Mouse (Mus musculus) T-cell, adult 2 months (primary cell): ENCODE measurements around the gene Ccl20.

Experiments
- DNase-seq: peaks from one replicate; pipeline ENCODE4 v3.0.0; 2022; ENCODE audit warnings: low spot score

The Ccl20 gene

DNA sequence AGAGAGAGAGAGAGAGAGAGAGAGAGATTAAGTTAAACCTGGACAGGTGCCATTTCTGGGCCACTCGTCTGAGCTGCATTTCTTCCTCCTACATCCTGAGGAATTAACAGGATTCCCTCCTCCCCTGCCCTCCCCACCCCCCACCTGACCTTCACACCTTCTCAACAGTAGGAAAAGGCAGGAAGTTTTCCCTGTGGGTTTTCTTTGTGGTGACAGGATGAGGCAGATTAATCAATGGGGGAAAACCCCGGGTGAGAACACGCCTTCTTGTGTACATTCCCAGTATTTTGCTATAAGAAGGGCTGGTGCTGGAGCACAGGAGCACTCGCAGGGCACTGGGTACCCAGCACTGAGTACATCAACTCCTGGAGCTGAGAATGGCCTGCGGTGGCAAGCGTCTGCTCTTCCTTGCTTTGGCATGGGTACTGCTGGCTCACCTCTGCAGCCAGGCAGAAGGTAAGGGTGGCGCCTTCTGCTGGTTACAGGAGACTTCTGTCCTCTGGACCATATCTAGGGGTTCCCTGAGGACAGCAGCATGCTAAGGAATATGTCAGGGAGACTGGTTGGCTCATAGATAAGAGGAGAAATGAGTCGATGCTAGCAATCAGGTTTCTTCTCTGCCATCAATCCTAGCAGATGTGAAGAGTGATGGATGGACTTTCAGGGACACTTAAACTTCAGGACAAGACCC lies at the start of gene Ccl20:
TSS of gene Ccl20 (plus strand) at position 320 of the 691 bp plus-strand sequence.
- no peak for DNase-seq

DNA sequence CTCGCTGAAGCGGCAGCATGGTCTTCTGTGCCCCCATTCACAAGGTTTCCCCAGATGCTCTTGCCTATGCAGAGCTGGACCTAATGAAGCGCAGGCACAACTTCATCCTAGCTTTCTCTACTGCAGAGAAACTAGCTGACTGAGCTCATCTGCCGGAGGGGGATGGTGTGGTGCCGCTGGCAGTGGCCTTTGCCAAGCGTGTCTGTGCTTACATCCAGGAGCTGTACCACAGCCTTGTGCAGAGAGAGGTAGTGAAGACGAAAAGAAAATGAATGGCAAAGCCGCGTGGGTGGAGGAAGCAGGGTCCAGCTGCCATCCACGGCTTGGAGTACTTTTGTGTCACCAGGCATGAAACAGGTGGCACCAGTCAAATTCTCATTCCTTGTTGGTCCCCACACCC lies 49.4 kb upstream of the Ccl20 start:
- no peak for DNase-seq

DNA sequence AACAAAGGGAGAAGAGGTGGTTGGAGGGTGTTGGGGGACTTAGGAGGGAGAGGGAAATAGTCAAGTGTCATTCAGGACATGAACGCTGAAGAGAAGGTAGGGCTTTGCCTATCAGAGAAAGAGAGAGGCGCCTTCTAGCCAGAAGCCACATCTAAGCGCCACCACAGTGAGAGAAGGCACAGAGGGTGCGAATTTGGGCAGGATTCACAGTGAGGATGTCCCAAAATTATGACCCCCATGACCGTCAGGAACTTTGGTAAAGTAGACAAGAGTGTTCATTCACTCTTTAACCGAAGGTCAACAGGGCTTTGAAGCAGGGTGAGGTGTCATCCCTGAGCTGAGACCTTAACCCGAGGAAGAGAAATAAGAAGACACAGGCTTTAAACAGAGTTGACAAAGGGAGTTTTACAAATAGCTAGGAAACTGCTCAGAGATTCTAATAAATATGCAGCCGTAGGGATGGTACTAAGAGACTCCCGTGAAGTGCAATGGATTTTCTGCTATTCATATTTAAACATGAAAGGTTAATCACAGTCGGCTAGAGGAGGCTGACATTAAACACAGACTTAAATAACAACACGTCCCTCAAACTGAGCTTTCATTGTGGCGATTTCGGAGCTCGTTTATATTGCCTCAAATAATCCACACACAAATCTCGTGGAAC lies 40.9 kb upstream of the Ccl20 start:
- no peak for DNase-seq

DNA sequence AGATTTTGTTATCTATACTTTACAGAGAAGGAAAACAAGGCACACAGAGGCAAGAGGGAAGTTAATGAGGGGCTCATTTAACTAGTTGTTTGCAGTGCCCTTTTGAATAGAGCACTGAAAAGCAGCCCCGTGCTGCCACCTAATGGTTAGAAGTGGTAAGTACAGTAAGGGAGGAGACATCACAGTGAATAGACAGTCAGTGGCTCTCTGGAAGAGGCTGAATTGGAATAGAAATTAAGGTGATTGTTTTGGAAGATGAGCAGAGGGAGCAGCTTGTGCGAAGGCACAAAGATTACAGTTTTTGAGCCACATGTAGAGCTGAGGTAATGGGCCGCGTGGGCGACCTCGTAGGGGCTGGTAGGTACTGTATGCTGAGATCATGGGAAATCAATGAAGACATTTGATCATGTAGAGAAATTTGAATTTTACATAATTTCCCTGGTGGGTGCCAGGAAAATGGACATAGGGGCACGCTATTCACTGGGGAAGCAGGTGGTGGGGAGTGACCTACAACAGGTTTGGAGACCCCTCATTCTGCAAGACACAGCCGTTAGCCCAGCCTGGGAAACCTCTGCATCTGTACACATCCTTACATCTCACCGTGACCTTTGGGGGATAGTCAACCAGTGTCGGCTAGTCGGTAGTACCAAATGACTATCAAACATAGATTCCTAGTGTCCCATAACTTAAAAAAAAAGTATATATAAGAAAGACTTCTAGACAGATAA lies 40.2 kb upstream of the Ccl20 start:
- peak; percentile 8 for DNase-seq

DNA sequence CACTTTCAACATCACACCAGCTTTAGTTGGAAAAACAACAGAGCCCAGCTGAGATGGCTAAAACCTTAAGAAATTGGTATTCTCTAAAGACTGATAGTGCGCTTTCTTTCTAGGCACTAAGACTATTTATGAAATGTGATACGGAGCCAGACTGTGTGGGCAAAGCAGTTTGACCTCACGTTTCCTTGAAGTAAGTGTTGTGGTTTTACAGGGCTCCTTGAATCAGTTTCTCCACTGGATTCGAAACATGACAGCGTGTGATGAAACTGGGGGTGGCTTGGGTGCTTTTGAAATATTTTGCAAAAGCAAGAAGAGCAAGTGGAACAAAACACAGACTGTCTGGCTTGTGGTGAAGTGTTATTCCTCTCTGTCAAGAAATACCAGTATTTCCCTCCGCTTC lies 39.5 kb upstream of the Ccl20 start:
- no peak for DNase-seq

DNA sequence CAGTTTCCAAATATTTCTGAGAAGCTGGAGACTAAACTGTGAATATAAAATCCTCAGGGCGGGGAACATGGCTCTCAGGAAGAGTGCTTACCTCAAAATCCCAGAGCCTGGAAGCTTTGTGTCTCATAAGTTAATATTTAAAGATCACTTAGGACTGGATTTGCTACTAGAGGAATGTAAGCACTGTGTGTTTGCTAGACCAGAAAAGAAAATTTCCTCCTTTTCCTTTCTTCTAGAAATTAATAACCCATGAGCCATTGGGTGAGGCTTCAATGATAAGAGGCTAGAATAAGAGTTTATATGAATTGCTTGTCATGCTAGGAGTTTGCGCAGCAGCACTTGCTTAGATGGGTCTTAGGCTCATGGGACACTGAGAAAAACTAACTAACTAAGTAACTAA lies 31.8 kb upstream of the Ccl20 start:
- no peak for DNase-seq

DNA sequence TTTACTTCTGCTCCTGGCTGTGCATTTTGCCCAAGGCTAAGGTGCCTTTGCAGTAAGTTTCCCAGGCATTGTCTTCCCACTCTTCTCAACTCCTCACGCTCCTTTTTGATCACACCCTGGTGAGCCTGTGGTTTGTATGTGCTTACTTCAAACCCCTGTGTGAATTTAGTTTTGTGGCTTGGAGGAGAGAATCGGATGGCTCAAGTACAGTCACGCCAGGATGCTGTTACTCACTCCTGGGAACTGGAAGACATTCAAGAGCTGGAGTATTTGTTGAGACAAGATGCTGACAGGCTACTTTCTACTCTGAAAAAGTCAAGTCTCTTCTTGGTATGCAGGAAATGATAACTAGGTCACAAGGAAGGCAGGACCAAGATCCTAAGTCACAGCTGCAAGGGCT lies 25.3 kb upstream of the Ccl20 start:
- DNase-seq = no peak

DNA sequence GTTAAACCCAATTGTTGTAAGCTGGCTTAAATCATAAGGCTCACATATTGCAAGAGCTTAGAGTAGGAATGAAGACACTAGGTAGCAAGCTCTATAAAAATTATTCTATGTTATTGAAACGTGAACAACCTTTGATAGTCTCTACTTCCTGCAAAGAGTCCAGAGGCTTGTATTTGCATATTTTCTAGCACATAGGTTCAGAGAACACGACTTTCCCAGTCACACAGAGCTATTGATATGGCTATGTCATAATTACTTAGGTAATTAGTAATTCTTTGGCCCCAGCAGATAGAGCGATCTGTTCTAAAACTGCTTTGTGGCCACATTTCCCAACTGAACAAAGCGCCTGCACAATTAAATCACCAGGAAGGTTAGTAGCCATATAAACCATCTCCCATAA lies 19.6 kb upstream of the Ccl20 start:
- no peak for DNase-seq

DNA sequence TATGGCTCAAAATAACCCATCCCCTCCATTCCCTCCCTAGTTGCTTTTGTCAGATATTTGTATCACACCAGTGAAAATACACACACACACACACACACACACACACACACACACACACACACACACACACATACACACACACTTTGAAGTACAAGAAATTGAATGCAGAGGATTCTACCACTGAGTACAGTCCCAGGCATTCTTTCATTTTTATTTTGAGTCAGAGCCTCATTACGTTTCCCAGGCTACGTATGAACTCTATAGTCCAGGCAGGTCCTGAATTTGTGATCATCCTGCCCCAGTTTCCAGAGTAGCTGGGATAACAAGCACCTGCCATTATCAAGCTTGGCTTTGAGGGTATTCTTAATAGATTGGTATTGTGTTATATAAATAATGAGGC lies 17.4 kb upstream of the Ccl20 start:
- DNase-seq = no peak

DNA sequence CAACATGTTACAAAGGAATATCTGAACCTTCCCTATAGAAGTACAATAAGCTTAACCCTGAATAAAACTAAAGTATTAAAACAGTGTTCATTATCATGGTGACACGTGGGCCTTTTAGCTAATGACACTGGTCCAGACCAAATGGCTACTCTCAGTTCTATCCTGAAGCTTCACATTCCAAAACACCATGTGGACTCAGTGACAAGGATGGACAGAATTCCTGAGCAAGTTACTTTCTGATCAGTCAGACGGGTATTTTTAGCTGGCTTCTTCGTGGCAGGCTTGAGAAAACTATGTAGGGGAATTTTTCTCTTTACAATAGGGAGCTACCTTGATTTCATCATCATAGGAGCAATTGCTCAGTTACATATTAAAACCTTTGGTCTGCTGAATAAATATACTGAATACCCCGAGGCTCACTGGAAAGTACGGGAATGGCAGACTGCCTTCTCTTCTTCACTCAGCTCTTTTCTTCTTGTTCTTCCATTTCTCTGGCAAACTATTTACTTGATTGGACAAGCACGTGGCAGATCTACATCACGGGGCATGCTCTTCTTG lies 16.9 kb upstream of the Ccl20 start:
- no peak for DNase-seq

DNA sequence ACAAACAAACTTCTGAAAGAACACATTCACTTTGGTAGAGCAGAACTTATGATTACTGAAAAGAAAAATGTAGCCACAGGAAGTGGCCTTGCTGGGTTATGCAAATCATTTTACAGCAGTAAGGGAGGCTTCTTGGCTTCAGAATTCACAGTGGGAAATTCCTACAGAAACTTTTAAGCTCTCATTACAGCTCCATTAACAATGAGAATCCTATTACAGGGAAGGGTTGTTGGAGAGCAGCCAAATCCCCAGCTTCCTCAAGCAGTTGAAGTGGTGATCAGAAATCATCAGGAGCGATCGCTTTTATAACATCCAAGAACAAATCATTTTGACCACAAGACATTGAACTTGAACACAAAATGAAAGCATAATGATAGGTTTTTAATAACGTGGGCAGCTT lies 14.7 kb upstream of the Ccl20 start:
- no peak for DNase-seq

DNA sequence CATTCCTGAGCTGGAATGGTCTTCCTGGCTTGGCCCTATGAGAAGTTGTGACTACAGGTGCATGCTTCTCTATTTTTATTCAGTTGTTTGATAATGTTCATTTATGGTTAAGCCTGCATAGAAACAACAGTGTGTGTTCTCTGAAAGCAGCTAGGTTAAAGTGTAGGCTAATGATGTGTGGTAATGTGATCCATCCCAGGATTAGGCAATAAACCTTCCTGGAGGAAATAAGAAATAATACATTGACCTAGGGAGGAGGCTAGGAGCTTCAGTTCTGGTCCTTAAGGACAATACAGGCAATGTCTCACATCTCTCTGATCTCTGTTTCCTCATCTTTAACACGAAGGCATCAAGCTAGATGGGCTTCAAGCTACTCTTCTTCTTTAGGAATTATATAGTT lies 11.1 kb upstream of the Ccl20 start:
- no peak for DNase-seq

DNA sequence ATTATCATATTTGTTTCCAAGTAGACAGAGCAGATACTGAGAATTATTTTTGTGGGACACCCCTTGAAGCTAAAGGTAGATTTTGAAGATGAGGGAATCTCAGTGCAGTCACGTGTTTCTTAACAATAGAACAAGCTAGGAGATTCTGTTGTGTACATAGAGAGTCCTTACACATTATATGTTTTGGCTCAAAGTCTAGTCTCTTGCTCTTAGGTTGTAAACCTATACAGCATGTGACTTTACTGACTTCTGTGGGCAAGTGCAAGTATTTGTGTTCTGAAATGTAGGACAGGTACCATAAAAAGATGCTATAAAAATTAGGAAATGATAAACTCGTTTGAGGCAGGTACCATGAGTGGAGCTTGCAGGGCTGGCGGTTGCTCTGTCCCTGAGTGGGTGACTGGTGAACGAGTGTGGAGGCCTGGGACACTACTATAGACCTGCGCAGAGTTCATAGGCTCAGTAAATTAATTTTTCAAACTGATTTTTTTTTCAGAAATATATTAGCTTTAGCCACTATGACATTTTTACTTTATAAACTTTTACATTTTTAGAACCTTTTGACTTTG lies 9.1 kb upstream of the Ccl20 start:
- no peak for DNase-seq

DNA sequence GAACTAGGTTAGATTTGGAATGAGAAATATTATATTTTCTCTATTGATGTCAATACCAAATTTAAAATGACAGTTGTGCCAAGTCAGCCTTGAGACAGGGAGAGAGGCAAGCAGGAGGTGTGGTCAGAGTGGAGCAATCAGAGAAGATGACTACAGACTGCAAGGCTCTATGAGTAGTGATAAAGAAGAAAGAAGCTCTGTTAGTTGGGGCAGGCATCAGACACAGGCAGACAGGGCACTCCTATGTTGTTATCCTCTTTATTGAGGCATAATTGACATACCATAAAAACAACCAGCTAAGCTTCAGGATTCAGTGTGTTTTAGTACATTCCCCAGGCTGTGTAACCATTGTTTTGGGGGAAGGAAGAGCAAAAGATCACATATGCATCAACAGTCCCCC lies 5.6 kb upstream of the Ccl20 start:
- DNase-seq = no peak

DNA sequence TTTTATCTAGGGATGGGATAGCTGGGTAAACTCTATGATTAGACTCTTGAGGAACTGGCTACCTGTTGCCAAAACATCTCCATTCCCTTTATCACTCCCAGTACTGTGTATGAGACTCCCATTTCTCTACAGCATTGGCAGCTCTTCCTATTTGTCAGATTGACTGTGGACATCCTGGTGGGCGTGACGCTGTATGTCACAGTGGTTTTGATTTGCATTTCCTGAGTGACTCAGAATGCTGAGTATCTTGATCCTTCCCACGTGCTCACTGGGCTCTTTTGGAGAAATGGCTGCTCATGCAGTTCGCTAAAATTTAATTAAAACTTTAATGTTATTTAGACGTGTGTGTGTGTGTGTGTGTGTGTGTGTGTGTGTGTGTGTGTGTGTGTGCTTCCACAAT lies 4.8 kb upstream of the Ccl20 start:
- DNase-seq = no peak

DNA sequence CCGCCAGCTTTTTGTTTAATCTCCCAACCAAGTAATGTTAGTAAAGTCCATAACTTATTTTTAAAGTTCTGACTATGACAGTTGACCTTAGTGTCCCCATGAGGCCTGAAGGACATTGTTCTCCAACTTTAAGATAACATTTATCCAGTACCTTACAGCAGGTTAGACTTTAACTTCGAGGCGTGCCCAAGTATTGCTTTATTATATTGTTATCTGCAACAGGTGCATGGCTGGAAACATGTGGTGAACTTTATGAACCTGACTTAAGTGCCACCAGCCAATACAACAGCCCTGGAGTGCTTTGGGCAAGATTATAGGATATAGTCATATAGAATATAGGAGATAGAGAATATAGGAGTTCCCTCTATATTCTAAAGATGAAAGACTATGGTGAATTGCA lies 651 bp downstream of the Ccl20 start:
- no peak for DNase-seq

DNA sequence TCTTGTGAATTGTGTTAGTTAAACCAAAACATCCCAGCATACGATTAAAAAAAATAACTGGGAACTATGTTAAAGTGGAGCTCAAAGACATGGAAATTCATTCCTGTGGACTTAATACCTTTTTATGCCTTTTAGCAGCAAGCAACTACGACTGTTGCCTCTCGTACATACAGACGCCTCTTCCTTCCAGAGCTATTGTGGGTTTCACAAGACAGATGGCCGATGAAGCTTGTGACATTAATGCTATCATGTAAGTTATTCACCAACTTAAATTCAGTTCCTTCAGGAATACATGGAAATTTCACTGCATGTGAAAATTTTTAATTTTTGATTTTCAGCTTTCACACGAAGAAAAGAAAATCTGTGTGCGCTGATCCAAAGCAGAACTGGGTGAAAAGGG lies 1.1 kb downstream of the Ccl20 start:
- DNase-seq = no peak

DNA sequence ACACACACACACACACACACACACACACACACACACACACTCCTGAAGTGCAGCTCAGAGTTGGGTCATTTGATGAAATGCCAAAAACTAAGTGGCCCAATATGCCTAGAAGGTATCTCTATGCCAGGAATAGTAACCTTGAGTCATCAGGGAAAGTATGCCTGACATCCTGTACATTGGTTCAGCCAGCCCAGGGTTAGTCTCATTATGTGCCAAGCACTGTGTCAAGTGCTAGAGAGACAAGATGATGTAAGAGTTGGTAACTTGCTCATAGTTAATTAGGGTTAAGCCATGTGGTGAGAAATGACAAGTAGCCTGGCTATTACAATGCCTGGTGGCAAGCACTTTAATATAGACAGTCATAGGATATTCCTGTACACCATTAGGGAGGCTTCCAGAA lies 3.3 kb downstream of the Ccl20 start:
- no peak for DNase-seq

DNA sequence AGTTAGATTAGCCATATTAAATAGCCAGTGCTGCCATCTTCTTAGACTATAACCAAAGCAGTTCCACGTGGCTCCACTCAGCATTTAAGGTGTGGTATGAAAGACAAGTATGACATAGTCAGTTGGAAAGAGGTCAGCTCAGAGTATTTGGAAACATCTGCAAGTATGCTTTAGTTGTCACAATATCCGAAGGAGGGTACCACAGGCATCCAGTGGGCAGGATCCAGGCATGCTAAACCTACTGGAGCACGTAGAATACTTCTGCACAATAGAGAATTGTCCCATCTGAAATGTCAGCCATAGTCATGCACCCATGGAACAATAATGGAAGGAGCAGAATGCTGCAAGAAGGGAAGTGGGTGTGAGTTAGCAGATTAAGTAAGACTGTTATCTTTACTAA lies 3.7 kb downstream of the Ccl20 start:
- DNase-seq = no peak

DNA sequence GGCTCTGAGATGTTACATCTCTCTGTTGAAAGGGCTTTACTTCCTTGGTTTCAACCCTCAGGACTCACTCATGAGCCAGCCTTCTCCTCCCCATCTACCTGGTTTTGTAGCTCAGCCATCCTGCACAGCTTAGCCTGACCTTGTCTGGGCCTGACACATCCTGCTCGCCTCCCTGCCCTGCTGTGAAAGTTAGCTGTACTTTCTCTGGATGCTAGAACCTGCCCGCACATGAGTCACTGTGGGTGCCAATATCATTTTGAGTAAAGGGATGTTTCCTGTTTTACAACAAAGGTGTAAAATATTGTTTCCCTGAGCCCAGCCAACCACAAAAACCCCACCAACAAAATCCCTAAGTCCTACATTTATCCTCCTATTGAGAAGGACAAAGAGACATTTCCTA lies 6.6 kb downstream of the Ccl20 start:
- no peak for DNase-seq

DNA sequence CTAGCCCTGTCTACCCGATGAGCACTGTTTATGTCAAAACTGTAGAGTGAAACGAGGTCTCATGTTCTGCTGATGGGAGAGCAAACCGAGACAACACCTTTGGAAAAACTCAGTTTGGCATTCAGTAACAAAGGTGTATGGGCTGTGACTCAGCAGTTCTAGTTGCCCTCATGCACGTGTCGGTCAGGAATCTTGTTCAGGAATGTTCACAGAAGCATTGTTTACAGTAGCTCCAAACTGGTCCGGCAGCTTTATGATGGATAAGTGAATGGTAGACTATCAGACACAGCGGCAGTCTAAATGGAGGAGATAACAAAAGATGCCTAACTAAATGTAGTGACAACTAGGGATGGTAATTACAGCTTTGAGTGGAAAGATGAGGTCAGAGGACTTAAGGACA lies 19.3 kb downstream of the Ccl20 start:
- DNase-seq = no peak

DNA sequence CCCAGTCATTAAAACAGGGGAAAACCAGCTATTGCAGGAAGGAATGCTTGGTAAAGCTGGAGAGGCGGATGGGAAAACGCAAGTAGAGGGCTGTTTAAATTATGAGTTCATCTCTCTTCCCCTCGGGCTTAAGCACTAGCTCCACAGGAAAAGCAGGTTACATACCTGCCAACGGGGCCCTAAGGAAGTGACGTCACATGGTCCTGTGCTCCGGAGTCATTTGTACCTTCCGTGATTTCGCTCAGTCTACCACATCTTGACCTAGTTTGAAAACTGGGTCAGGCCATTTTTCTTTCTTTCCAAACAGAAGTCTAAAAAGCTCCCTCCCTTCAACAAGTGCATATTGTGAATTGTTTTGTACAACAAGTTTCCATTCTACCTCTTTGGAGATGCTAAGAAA lies 21.3 kb downstream of the Ccl20 start:
- no peak for DNase-seq

DNA sequence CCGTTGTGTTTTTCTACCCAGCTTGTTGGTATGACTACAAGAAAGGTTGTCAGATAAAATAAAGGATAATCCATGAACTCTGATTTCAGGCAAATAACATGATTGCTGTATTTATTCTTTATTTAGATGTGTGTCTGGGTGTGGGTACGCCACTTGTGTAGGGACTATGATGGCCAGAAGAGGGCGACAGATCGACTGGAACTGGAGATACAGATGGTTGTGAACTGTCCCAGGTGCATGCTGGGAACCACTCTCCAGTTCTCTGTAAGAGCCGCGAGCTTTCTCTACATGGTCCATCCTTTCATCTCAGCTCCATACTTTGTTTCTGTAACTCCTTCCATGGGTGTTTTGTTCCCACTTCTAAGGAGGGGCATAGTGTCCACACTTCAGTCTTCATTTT lies 22.2 kb downstream of the Ccl20 start:
- no peak for DNase-seq
